Mouse (Mus musculus): ENCODE results near the gene Znrf3.

- TF ChIP-seq POLR2A (IDR thresholded peaks at IDR 0.05; ENCODE audit: borderline replicate concordance, control insufficient read depth, low read depth, low read length) (no peak), CTCF (IDR thresholded peaks at IDR 0.05; ENCODE audit: control insufficient read depth, insufficient read depth, low read length) (no peak)
These were observed 107.8 kb downstream of the Znrf3 start for GRCm38 (mm10) chr11:5336852-5337251.

Data from bone marrow, adult 2 months (tissue).